Mouse (Mus musculus) heart, postnatal 0 days (tissue): ENCODE measurements around the gene Hormad2.

ENCODE experiments used
- CTCF ChIP-seq: IDR thresholded peaks from 2 replicates; pipeline ENCODE4 v1.5.1; 2016; ENCODE audit warnings: antibody characterized with exemption, control low read depth, low read depth
- EP300 ChIP-seq: IDR thresholded peaks from 2 replicates; pipeline ENCODE4 v1.6.1; 2016; ENCODE audit warnings: antibody characterized with exemption, low read depth

- TF ChIP-seq CTCF (no peak), EP300 (no peak)
Observed at GRCm38 (mm10) chr11:4322943-4323342, 118.0 kb downstream of the Hormad2 start.
